Mouse (Mus musculus): ENCODE data around the gene Gcfc2.

- TF ChIP-seq CTCF (IDR thresholded peaks at IDR 0.05; ENCODE audit: extremely low read depth, insufficient read length, insufficient replicate concordance, low read depth, low read length) (no peak), POLR2A (IDR thresholded peaks at IDR 0.05; ENCODE audit: low read depth, low read length) (no peak)
These were observed 27.7 kb upstream of the Gcfc2 start for GRCm38 (mm10) chr6:81895678-81896230.
